Mouse (Mus musculus): ENCODE results near the gene 9930022D16Rik. TPM values are rescaled to one million over a fixed set of nuclear protein-coding genes. Genes with fewer than 3 reads are reported as not detected.

9930022D16Rik gene
- polyA plus RNA-seq, 1 experiment from 2014 or later: not detected

- no peak overlapping the region for H3K27ac ChIP-seq (replicated peaks)
- 93% methylated on average over 8 of the region's 8 CpGs for WGBS
- no peaks in the 10 kb centered on the region for H3K36me3 ChIP-seq
- H3K9me3 ChIP-seq: no peaks in the 10 kb centered on the region
- no peak overlapping the region for H3K9ac ChIP-seq
- no peak for ATAC-seq (ENCODE audit: low FRiP score, low read depth)
- H3K4me1 ChIP-seq (replicated peaks): no peaks in the 10 kb centered on the region; the same call in none of the 2 replicates
- H3K4me2 ChIP-seq: no peak overlapping the region
- no peaks in the 10 kb centered on the region for H3K27me3 ChIP-seq
- no peak overlapping the region for H3K4me3 ChIP-seq
These were observed 28.4 kb upstream of the 9930022D16Rik start for GRCm38 (mm10) chr11:109385296-109385695.

DNA sequence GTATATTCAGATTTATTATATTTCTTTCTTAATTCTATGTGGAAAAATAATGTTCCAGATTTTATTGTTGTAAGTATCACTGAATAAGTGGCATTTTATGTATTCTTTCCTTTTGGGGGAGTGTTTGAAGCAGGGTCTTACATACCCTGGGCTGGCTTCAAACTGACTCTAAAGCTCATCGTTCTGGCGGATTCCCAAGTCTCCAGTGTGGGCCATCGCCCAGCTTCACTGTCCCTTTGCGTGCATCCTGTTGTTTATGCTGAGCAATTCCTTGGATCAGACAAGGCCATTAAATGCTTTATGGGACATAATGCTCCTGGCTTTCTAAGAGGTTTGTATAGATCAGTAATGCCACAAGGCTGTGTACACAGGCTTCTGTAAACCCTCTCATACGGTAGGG, 24.7 kb upstream of the 9930022D16Rik start:
- no peak overlapping the region for H3K4me3 ChIP-seq
- H3K9ac ChIP-seq: no peak overlapping the region
- no peak overlapping the region for H3K27ac ChIP-seq (replicated peaks)
- H3K4me1 ChIP-seq (replicated peaks): no peaks in the 10 kb centered on the region; the same call in none of the 2 replicates
- no peaks in the 10 kb centered on the region for H3K9me3 ChIP-seq
- WGBS: 77% methylated on average over 5 of the region's 5 CpGs
- no peak for ATAC-seq (ENCODE audit: low FRiP score, low read depth)
- H3K4me2 ChIP-seq: no peak overlapping the region
- H3K36me3 ChIP-seq: no peaks in the 10 kb centered on the region
- no peaks in the 10 kb centered on the region for H3K27me3 ChIP-seq

- H3K36me3 ChIP-seq: peaks cover 13% of the 10 kb centered on the region
- H3K27ac ChIP-seq (replicated peaks): no peak overlapping the region
- H3K4me3 ChIP-seq: no peak overlapping the region
- no peak overlapping the region for H3K9ac ChIP-seq
- ATAC-seq (ENCODE audit: low FRiP score, low read depth): no peak
- no peaks in the 10 kb centered on the region; the same call in 1 of the 2 replicates for H3K4me1 ChIP-seq (replicated peaks)
- H3K4me2 ChIP-seq: no peak overlapping the region
- H3K9me3 ChIP-seq: no peaks in the 10 kb centered on the region
- H3K27me3 ChIP-seq: no peaks in the 10 kb centered on the region
- 87% methylated on average over 7 of the region's 7 CpGs for WGBS
These were observed 22.5 kb upstream of the 9930022D16Rik start for GRCm38 (mm10) chr11:109391200-109391599.

- Histone ChIP-seq H3K36me3 (peaks cover 17% of the 10 kb centered on the region), H3K9me3 (no peaks in the 10 kb centered on the region), H3K27ac (replicated peaks) (no peak overlapping the region), H3K27me3 (no peaks in the 10 kb centered on the region), H3K4me2 (no peak overlapping the region), H3K4me3 (no peak overlapping the region), H3K9ac (no peak overlapping the region), H3K4me1 (replicated peaks) (no peaks in the 10 kb centered on the region; the same call in 1 of the 2 replicates)
- 42% methylated on average over 7 of the region's 7 CpGs for WGBS
- no peak for ATAC-seq (ENCODE audit: low FRiP score, low read depth)
These were observed 22.0 kb upstream of the 9930022D16Rik start for GRCm38 (mm10) chr11:109391760-109392159.

GRCm38 (mm10) chr11:109392601-109393000, 21.1 kb upstream of the 9930022D16Rik start:
- Histone ChIP-seq H3K27ac (replicated peaks) (no peak overlapping the region), H3K9me3 (no peaks in the 10 kb centered on the region), H3K27me3 (no peaks in the 10 kb centered on the region), H3K9ac (no peak overlapping the region), H3K4me1 (replicated peaks) (no peaks in the 10 kb centered on the region; the same call in 1 of the 2 replicates), H3K4me3 (no peak overlapping the region), H3K36me3 (peaks cover 18% of the 10 kb centered on the region), H3K4me2 (no peak overlapping the region)
- ATAC-seq (ENCODE audit: low FRiP score, low read depth): no peak
- WGBS: 93% methylated on average over 9 of the region's 9 CpGs

DNA sequence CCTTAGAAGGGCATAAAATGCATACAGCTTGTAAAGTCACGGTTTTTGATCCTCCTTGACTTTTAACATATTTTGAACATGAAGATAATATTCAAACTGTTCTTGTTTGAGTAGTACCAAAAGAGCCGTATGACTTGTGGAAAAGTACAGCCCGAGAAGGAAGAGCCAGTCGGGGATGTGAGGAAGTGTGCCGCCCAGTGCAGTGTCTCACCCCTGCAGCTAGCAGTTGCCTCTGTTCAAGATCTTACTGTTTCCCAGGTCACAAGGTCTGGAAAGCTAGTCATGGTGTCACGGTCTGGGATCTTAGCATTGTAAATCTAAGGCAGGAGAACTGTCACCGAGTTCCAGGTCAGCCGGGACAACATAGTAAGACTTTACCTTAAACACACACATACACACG, 19.0 kb upstream of the 9930022D16Rik start:
- Histone ChIP-seq H3K9ac (no peak overlapping the region), H3K27ac (replicated peaks) (no peak overlapping the region), H3K4me2 (no peak overlapping the region), H3K4me1 (replicated peaks) (no peaks in the 10 kb centered on the region), H3K27me3 (no peaks in the 10 kb centered on the region), H3K4me3 (no peak overlapping the region), H3K36me3 (peaks cover 27% of the 10 kb centered on the region), H3K9me3 (no peaks in the 10 kb centered on the region)
- ATAC-seq (ENCODE audit: low FRiP score, low read depth): no peak
- WGBS: 83% methylated on average over 9 of the region's 9 CpGs

- no peak for ATAC-seq (ENCODE audit: low FRiP score, low read depth)
- peaks cover 27% of the 10 kb centered on the region for H3K36me3 ChIP-seq
These were observed 18.4 kb upstream of the 9930022D16Rik start for GRCm38 (mm10) chr11:109395291-109395690.

DNA sequence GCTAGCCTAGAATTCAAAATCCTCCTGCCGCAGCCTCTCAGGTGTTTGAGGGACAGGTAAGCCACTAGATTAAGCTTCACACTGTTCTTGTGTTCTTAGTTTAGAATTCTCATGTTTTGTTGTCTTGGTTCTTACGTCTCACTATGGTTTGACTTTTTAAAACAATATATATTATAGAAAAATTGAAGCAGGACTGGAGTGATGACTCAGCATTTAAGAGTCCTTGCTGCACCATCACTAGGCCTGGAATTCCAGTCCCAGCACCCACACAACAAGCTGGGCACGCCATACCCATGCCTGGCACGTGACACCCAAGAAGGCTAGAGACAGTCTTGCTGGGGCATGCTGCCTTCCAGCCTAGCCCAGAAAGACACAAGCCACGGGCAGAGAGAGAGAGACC, 7.3 kb upstream of the 9930022D16Rik start:
- ATAC-seq (ENCODE audit: low FRiP score, low read depth): no peak
- H3K4me1 ChIP-seq (replicated peaks): no peaks in the 10 kb centered on the region
- H3K36me3 ChIP-seq: no peaks in the 10 kb centered on the region
- H3K27me3 ChIP-seq: no peaks in the 10 kb centered on the region
- H3K9ac ChIP-seq: no peak overlapping the region
- no peaks in the 10 kb centered on the region for H3K9me3 ChIP-seq
- no peak overlapping the region for H3K4me3 ChIP-seq
- WGBS: 91% methylated on average over 5 of the region's 5 CpGs
- H3K27ac ChIP-seq (replicated peaks): no peak overlapping the region
- no peak overlapping the region for H3K4me2 ChIP-seq

More at GRCm38 (mm10) chr11:109395291-109395690, 18.4 kb upstream of the 9930022D16Rik start:
- no peak overlapping the region for H3K27ac ChIP-seq (replicated peaks)
- H3K4me1 ChIP-seq (replicated peaks): no peaks in the 10 kb centered on the region
- no peak overlapping the region for H3K4me2 ChIP-seq
- no peak overlapping the region for H3K9ac ChIP-seq
- no peaks in the 10 kb centered on the region for H3K9me3 ChIP-seq
- no peaks in the 10 kb centered on the region for H3K27me3 ChIP-seq
- 90% methylated on average over 9 of the region's 9 CpGs for WGBS
- no peak overlapping the region for H3K4me3 ChIP-seq

- H3K36me3 ChIP-seq: no peaks in the 10 kb centered on the region
- WGBS: 91% methylated on average over 15 of the region's 15 CpGs
- no peak overlapping the region for H3K9ac ChIP-seq
- no peak overlapping the region for H3K27ac ChIP-seq (replicated peaks)
- H3K4me1 ChIP-seq (replicated peaks): no peaks in the 10 kb centered on the region
- H3K4me3 ChIP-seq: no peak overlapping the region
- no peak overlapping the region for H3K4me2 ChIP-seq
- no peak for ATAC-seq (ENCODE audit: low FRiP score, low read depth)
- H3K9me3 ChIP-seq: no peaks in the 10 kb centered on the region
- no peaks in the 10 kb centered on the region for H3K27me3 ChIP-seq
These were observed 3.3 kb upstream of the 9930022D16Rik start for GRCm38 (mm10) chr11:109410197-109410980.

DNA sequence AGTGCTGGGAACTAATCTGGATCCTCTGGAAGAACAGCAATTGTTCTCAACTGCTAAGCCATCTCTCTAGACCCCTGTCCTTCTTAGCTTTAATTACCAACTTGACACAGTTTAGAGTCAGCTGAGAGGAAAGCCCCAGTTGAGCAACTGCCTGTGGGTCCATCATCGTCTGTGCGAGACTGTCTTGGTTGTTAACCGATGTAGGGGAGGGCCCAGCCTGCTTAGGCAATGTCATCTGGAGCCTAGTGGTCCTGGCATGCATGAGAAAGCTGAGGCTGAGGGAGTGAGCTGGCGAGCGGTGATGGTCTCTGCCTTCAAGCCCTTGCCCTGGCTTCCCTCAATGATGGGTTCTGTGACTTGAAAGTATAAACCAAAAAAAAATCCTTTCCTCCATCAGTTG, 1.1 kb downstream of the 9930022D16Rik start:
- no peak for ATAC-seq (ENCODE audit: low FRiP score, low read depth)
- H3K27ac ChIP-seq (replicated peaks): no peak overlapping the region
- no peak overlapping the region for H3K4me2 ChIP-seq
- H3K36me3 ChIP-seq: no peaks in the 10 kb centered on the region
- no peaks in the 10 kb centered on the region for H3K4me1 ChIP-seq (replicated peaks)
- 83% methylated on average over 5 of the region's 5 CpGs for WGBS
- no peaks in the 10 kb centered on the region for H3K9me3 ChIP-seq
- H3K9ac ChIP-seq: no peak overlapping the region
- no peaks in the 10 kb centered on the region for H3K27me3 ChIP-seq
- H3K4me3 ChIP-seq: no peak overlapping the region

DNA sequence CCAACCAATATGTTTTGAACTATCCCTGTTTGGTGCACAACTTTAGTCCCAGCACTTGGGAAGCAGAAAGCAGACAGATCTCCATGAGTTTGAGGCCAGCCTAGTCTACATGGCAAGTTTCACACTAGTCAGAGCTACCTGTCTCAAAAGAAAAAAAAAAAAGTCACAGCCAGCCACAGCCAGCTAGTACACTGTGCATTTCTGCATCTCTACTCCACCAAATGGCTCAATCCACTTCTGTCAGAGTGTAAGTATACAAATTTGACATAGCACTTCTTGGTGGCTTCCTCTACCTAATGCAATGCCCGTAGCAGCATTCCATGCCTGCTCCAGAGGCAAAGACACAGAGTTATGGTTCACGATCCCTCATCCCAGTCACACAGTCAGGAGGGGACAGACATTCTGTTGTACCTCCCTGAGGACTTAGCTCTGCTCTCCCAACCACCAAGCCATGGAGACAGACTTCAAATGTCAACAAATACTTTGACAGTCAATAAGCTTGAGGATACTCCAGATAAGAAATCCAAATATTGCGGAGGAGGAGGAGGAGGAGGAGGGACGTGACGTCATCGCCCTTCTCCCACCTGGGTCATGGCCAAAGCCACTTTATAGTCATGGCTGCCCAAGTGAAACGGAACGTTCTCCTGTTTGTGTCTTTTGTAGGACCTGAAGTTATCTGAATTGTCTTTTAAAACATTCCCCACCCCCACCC, 3.1 kb downstream of the 9930022D16Rik start:
- no peak overlapping the region for H3K4me3 ChIP-seq
- no peaks in the 10 kb centered on the region for H3K27me3 ChIP-seq
- no peaks in the 10 kb centered on the region for H3K4me1 ChIP-seq (replicated peaks)
- H3K27ac ChIP-seq (replicated peaks): no peak overlapping the region
- no peaks in the 10 kb centered on the region for H3K36me3 ChIP-seq
- H3K9me3 ChIP-seq: no peaks in the 10 kb centered on the region
- no peak overlapping the region for H3K9ac ChIP-seq
- 89% methylated on average over 8 of the region's 8 CpGs for WGBS
- no peak overlapping the region for H3K4me2 ChIP-seq
- ATAC-seq (ENCODE audit: low FRiP score, low read depth): no peak

- no peaks in the 10 kb centered on the region for H3K36me3 ChIP-seq
- H3K4me1 ChIP-seq (replicated peaks): no peaks in the 10 kb centered on the region
- H3K27me3 ChIP-seq: no peaks in the 10 kb centered on the region
- H3K27ac ChIP-seq (replicated peaks): no peak overlapping the region
- 91% methylated on average over 9 of the region's 9 CpGs for WGBS
- no peak overlapping the region for H3K9ac ChIP-seq
- H3K4me2 ChIP-seq: no peak overlapping the region
- H3K9me3 ChIP-seq: no peaks in the 10 kb centered on the region
- no peak overlapping the region for H3K4me3 ChIP-seq
- no peak for ATAC-seq (ENCODE audit: low FRiP score, low read depth)
These were observed 3.8 kb downstream of the 9930022D16Rik start for GRCm38 (mm10) chr11:109417472-109418040.

All from hindbrain, embryonic 15.5 days (tissue).